Comparison of ENCODE assay signal across 9 mouse cellular contexts in the genomic region with DNA sequence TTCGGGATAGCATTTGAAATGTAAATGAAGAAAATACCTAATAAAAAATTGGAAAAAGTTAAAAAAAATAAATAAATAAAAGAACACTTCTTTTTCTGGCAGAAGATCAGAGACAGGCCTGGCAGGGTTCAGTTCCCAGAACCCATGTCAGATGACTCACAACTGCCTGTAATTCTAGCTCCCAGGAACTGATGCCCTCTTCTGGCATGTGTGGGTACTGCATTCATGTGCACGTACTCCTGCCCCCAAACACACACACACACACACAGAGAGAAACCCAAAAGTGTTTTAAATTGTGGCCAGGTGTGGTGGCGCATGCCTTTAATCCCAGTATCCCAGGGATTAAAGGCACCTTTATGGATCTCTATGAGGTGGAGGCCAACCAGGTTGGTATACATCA. TPM values are rescaled to one million over a fixed set of nuclear protein-coding genes. Genes with fewer than 3 reads are reported as not detected.
DNase-seq lines count a peak whose midpoint lies in the region; ATAC-seq and TF ChIP-seq lines count a peak whose summit lies in the region.
"Had no signal": no experiment of that assay in that cellular context is flagged by ENCODE, and none has a peak within 500 bp of the region (broad histone marks: within the 10 kb centered on the region; RNA-seq: fewer than 3 reads in every experiment).

No protein-coding gene starts in this region.

- H3K36me3 ChIP-seq in intestine, embryonic 14.5 days (ENCODE audit: control insufficient read depth, insufficient read depth, low read length), result peaks cover 63% of the 10 kb centered on the region
- H3K36me3 ChIP-seq in intestine, embryonic 16.5 days (ENCODE audit: control insufficient read depth, insufficient read depth, low read length), result peaks cover 14% of the 10 kb centered on the region
- H3K36me3 ChIP-seq in E14TG2a.4 (ENCODE audit: insufficient read depth, low read length), result peaks cover 68% of the 10 kb centered on the region

- H3K4me3 ChIP-seq in intestine, embryonic 14.5 days (ENCODE audit: low read depth, low read length), result no peak overlapping the region
- H3K4me3 ChIP-seq in intestine, embryonic 16.5 days (ENCODE audit: low read length), result no peak overlapping the region
- H3K4me3 ChIP-seq in E14TG2a.4 (replicated peaks; ENCODE audit: low read length), result no peak overlapping the region
- H3K4me3 ChIP-seq in bone marrow, adult 2 months (replicated peaks; ENCODE audit: control insufficient read depth, low read depth, low read length), result no peak overlapping the region
- H3K4me3 ChIP-seq: liver, embryonic 13.5 days had no signal

- TF ChIP-seq POLR2A in bone marrow, adult 2 months (IDR thresholded peaks at IDR 0.05; ENCODE audit: borderline replicate concordance, control insufficient read depth, low read depth, low read length), result no peak

- H3K9ac ChIP-seq in intestine, embryonic 14.5 days (ENCODE audit: low read length), result no peak overlapping the region
- H3K9ac ChIP-seq in intestine, embryonic 16.5 days (ENCODE audit: low read depth, low read length), result no peak overlapping the region
- H3K9ac ChIP-seq: liver, embryonic 13.5 days had no signal

- peak; percentile 60 for DNase-seq in intestine, embryonic 14.5 days (ENCODE audit: low spot score)
- DNase-seq in natural killer cell, adult 2 months (ENCODE audit: low spot score in 2 of 2), result peak; percentile 7 to 50
- no peak for DNase-seq in right cerebral cortex, adult 2 months (ENCODE audit: low spot score in 2 of 2)
- DNase-seq: liver, embryonic 13.5 days had no signal

- 95% methylated on average over 3 of the region's 3 CpGs for WGBS in intestine, embryonic 14.5 days
- WGBS in intestine, embryonic 16.5 days, result 97% methylated on average over 3 of the region's 3 CpGs
- WGBS in bone marrow, adult 2 months, result 92% methylated on average over 3 of the region's 3 CpGs

- H3K27me3 ChIP-seq in intestine, embryonic 14.5 days (replicated peaks; ENCODE audit: control insufficient read depth, insufficient read depth, low read length), result no peaks in the 10 kb centered on the region
- no peaks in the 10 kb centered on the region for H3K27me3 ChIP-seq in intestine, embryonic 16.5 days (replicated peaks; ENCODE audit: control insufficient read depth, insufficient read depth, low read length)
- H3K27me3 ChIP-seq in E14TG2a.4 (ENCODE audit: insufficient read depth, low read length), result no peaks in the 10 kb centered on the region
- H3K27me3 ChIP-seq: liver, embryonic 13.5 days had no signal

- H3K9me3 ChIP-seq in intestine, embryonic 14.5 days (ENCODE audit: control insufficient read depth, low read length), result no peaks in the 10 kb centered on the region
- H3K9me3 ChIP-seq in intestine, embryonic 16.5 days (ENCODE audit: control insufficient read depth, low read length), result no peaks in the 10 kb centered on the region
- H3K9me3 ChIP-seq in E14TG2a.4 (ENCODE audit: low read length), result no peaks in the 10 kb centered on the region
- H3K9me3 ChIP-seq: liver, embryonic 13.5 days had no signal

- TF ChIP-seq CTCF in E14TG2a.4 (conservative IDR thresholded peaks at IDR 0.05; ENCODE audit: low read length), result peak; percentile 89
- TF ChIP-seq CTCF in bone marrow, adult 2 months (IDR thresholded peaks at IDR 0.05; ENCODE audit: control insufficient read depth, insufficient read depth, low read length), result peak; percentile 58

- H3K27ac ChIP-seq in intestine, embryonic 14.5 days (ENCODE audit: low read depth), result no peak overlapping the region
- no peak overlapping the region for H3K27ac ChIP-seq in intestine, embryonic 16.5 days (ENCODE audit: low read length)
- no peak overlapping the region for H3K27ac ChIP-seq in bone marrow, adult 2 months (ENCODE audit: control insufficient read depth, insufficient read depth, low read depth, low read length, poor library complexity)
- H3K27ac ChIP-seq: liver, embryonic 13.5 days had no signal

- H3K4me1 ChIP-seq in intestine, embryonic 14.5 days (replicated peaks; ENCODE audit: control insufficient read depth, insufficient read depth, low read length), result no peaks in the 10 kb centered on the region
- H3K4me1 ChIP-seq in intestine, embryonic 16.5 days (ENCODE audit: control insufficient read depth, insufficient read depth, low read length), result no peaks in the 10 kb centered on the region
- peaks cover 9% of the 10 kb centered on the region; the same call in 1 of the 2 replicates for H3K4me1 ChIP-seq in E14TG2a.4 (replicated peaks; ENCODE audit: low read depth, low read length)
- H3K4me1 ChIP-seq in bone marrow, adult 2 months (ENCODE audit: control insufficient read depth, insufficient read depth, low read length), result no peaks in the 10 kb centered on the region

- ATAC-seq in intestine, embryonic 14.5 days (replicated peaks; ENCODE audit: low FRiP score, low TSS enrichment, low read depth), result no peak
- no peak for ATAC-seq in intestine, embryonic 16.5 days
- no peak for ATAC-seq in frontal cortex, adult (ENCODE audit: low TSS enrichment)
- ATAC-seq in granulocyte monocyte progenitor cell, adult 5-6 weeks (replicated peaks; ENCODE audit: poor library complexity, severe bottlenecking), result no peak; the same call in 1 of the 2 replicates

- no peak overlapping the region for H3K4me2 ChIP-seq in intestine, embryonic 14.5 days (ENCODE audit: low read length)
- no peak overlapping the region for H3K4me2 ChIP-seq in intestine, embryonic 16.5 days (ENCODE audit: low read depth, low read length)
- H3K4me2 ChIP-seq: liver, embryonic 13.5 days had no signal

RNA-seq across cellular contexts. Expression of gene Rfc1, which starts 51.3 kb away (rescaled TPM):
- 87.6 and 98.0 TPM in 2 replicates for polyA plus RNA-seq in intestine, embryonic 14.5 days (2014; fragmentation: Nextera tagmentation; extraction: Ambion mirVana)
- polyA plus RNA-seq in intestine, embryonic 16.5 days (2015; fragmentation: Nextera tagmentation; extraction: Ambion mirVana), result 50.7 and 63.4 TPM in 2 replicates
- polyA plus RNA-seq in bone marrow, adult 2 months (2011; ENCODE audit: insufficient read depth, insufficient read length, low replicate concordance, missing spikeins), result 31.8 and 42.8 TPM in 2 replicates
- total RNA-seq in granulocyte monocyte progenitor cell, adult 5-6 weeks (2014; fragmentation: Nextera tagmentation), result 78.7 and 111 TPM in 2 replicates
- 128 and 130 TPM in 2 replicates for total RNA-seq in granulocyte monocyte progenitor cell, adult 5-6 weeks (2017)

Comparison
In these comparisons a context has a peak if more than half of its experiments do, and no peak if none do; other contexts are left out.
1. DNase-seq: peak in intestine, embryonic 14.5 days (single experiment) and natural killer cell, adult 2 months (2 of 2); none in right cerebral cortex, adult 2 months (0 of 2).